Mouse (Mus musculus) MEL (cell line): ENCODE results near the gene Rgs13. TPM values are rescaled to one million over a fixed set of nuclear protein-coding genes. Genes with fewer than 3 reads are reported as not detected.

Source experiments
- DNase-seq: peaks from one replicate; pipeline ENCODE4 v3.0.0; 2011; ENCODE audit warnings: low read depth, low spot score
- H3K27ac ChIP-seq: 2 replicates; pipeline ENCODE4 v1.5.1; 2012; ENCODE audit warnings: low read depth, mild to moderate bottlenecking, control low read depth, low read length, moderate library complexity; ENCODE audit not compliant: control insufficient read depth
- H3K27me3 ChIP-seq, 2 experiments: fragments of 150-350 bp in 1 of 2; sonication (generic) in 1 of 2; 2 replicates each; pipeline ENCODE4 v1.6.1; 2012; ENCODE audit warnings: low read length in 2 of 2, mild to moderate bottlenecking in 2 of 2, improper control_type of control experiment in 1 of 2, moderate library complexity in 1 of 2; ENCODE audit not compliant: insufficient read depth in 2 of 2, control insufficient read depth in 1 of 2
- H3K36me3 ChIP-seq, 2 experiments: 2 replicates each; pipeline ENCODE4 v1.6.1; 2012 to 2014; ENCODE audit warnings: low read length in 2 of 2, improper control_type of control experiment in 1 of 2, inconsistent platforms in 1 of 2, mild to moderate bottlenecking in 1 of 2; ENCODE audit not compliant: insufficient read depth in 2 of 2, control insufficient read depth in 1 of 2
- H3K4me1 ChIP-seq, 2 experiments: fragments of 150-350 bp in 1 of 2; sonication (generic) in 1 of 2; 2 replicates each; pipeline ENCODE4 v1.6.1; 2012; ENCODE audit warnings: low read length in 2 of 2, improper control_type of control experiment in 1 of 2, mild to moderate bottlenecking in 1 of 2; ENCODE audit not compliant: insufficient read depth in 2 of 2, control insufficient read depth in 1 of 2
- H3K4me3 ChIP-seq, 2 experiments: fragments of 150-350 bp in 1 of 2; sonication (generic) in 1 of 2; 2 replicates each; pipeline ENCODE4 v1.5.1; 2012; ENCODE audit warnings: low read depth in 2 of 2, low read length in 2 of 2, mild to moderate bottlenecking in 2 of 2, moderate library complexity in 2 of 2, control low read depth in 1 of 2, improper control_type of control experiment in 1 of 2; ENCODE audit not compliant: control insufficient read depth in 1 of 2, insufficient read depth in 1 of 2
- H3K79me2 ChIP-seq: 2 replicates; pipeline ENCODE4 v1.6.1; 2012; ENCODE audit warnings: mild to moderate bottlenecking, low read length, moderate library complexity; ENCODE audit not compliant: control insufficient read depth, poor library complexity, insufficient read depth
- H3K9ac ChIP-seq: 2 replicates; pipeline ENCODE4 v1.6.1; 2012; ENCODE audit warnings: low read depth, mild to moderate bottlenecking, control low read depth, low read length, moderate library complexity; ENCODE audit not compliant: control insufficient read depth, poor library complexity, severe bottlenecking
- H3K9me3 ChIP-seq: fragments of 150-350 bp; sonication (generic); replicated peaks from 2 replicates; pipeline ENCODE4 v1.6.1; 2012; ENCODE audit warnings: mild to moderate bottlenecking, low read length, improper control_type of control experiment, moderate library complexity; ENCODE audit not compliant: insufficient read depth
- BHLHE40 ChIP-seq: IDR thresholded peaks from 2 replicates; pipeline ENCODE4 v1.6.1; 2012; ENCODE audit warnings: low read depth, mild to moderate bottlenecking, inconsistent platforms, low read length, improper control_type of control experiment, borderline replicate concordance
- CHD2 ChIP-seq: IDR thresholded peaks from 2 replicates; pipeline ENCODE4 v1.6.1; 2011; ENCODE audit warnings: low read length, improper control_type of control experiment
- CTCF ChIP-seq, 3 experiments: IDR thresholded peaks in 2 of 3; conservative IDR thresholded peaks in 1 of 3; 2 replicates each; pipeline ENCODE4 v1.5.1; 2011 to 2012; ENCODE audit warnings: low read length in 3 of 3, low read depth in 2 of 3, mild to moderate bottlenecking in 2 of 3, improper control_type of control experiment in 1 of 3, inconsistent platforms in 1 of 3, mixed read lengths in 1 of 3, moderate library complexity in 1 of 3; ENCODE audit not compliant: control insufficient read depth in 1 of 3, insufficient read depth in 1 of 3, poor library complexity in 1 of 3, severe bottlenecking in 1 of 3
- E2F4 ChIP-seq: IDR thresholded peaks from 2 replicates; pipeline ENCODE4 v1.6.1; 2011; ENCODE audit warnings: low read depth, low read length, improper control_type of control experiment, borderline replicate concordance
- ELF1 ChIP-seq: IDR thresholded peaks from 2 replicates; pipeline ENCODE4 v1.6.1; 2014; ENCODE audit warnings: low read depth, mild to moderate bottlenecking, inconsistent platforms, low read length, improper control_type of control experiment, moderate library complexity
- EP300 ChIP-seq, 2 experiments: IDR thresholded peaks; 2 replicates each; pipeline ENCODE4 v1.6.1; 2011; ENCODE audit warnings: improper control_type of control experiment in 2 of 2, low read length in 2 of 2, low read depth in 1 of 2, mild to moderate bottlenecking in 1 of 2
- ETS1 ChIP-seq: IDR thresholded peaks from 2 replicates; pipeline ENCODE4 v1.6.1; 2012; ENCODE audit warnings: low read depth, mild to moderate bottlenecking, inconsistent platforms, low read length, improper control_type of control experiment, moderate library complexity
- HCFC1 ChIP-seq: IDR thresholded peaks from 2 replicates; pipeline ENCODE4 v1.6.1; 2012; ENCODE audit warnings: low read depth, mild to moderate bottlenecking, inconsistent platforms, low read length, improper control_type of control experiment, moderate library complexity
- JUND ChIP-seq: IDR thresholded peaks from 2 replicates; pipeline ENCODE4 v1.6.1; 2011; ENCODE audit warnings: low read depth, mild to moderate bottlenecking, improper control_type of control experiment, low read length
- MAFK ChIP-seq: IDR thresholded peaks from 2 replicates; pipeline ENCODE4 v1.6.1; 2011; ENCODE audit warnings: low read depth, mild to moderate bottlenecking, low read length, improper control_type of control experiment, borderline replicate concordance
- MAX ChIP-seq: IDR thresholded peaks from 2 replicates; pipeline ENCODE4 v1.6.1; 2011; ENCODE audit warnings: low read length, improper control_type of control experiment
- MAZ ChIP-seq: IDR thresholded peaks from 2 replicates; pipeline ENCODE4 v1.6.1; 2012; ENCODE audit warnings: low read depth, mild to moderate bottlenecking, inconsistent platforms, low read length, improper control_type of control experiment
- MEF2A ChIP-seq: IDR thresholded peaks from 2 replicates; pipeline ENCODE4 v1.6.1; 2014; ENCODE audit warnings: low read depth, mild to moderate bottlenecking, inconsistent platforms, low read length, improper control_type of control experiment; ENCODE audit not compliant: poor library complexity, insufficient replicate concordance, severe bottlenecking; ENCODE audit errors: extremely low read depth
- MXI1 ChIP-seq: IDR thresholded peaks from 2 replicates; pipeline ENCODE4 v1.6.1; 2011; ENCODE audit warnings: mild to moderate bottlenecking, low read depth, low read length, improper control_type of control experiment
- NELFE ChIP-seq: IDR thresholded peaks from 2 replicates; pipeline ENCODE4 v1.6.1; 2011; ENCODE audit warnings: low read depth, low read length, improper control_type of control experiment
- POLR2AphosphoS2 ChIP-seq: IDR thresholded peaks from 2 replicates; pipeline ENCODE4 v1.6.1; 2011; ENCODE audit warnings: low read length, improper control_type of control experiment
- POLR2AphosphoS5 ChIP-seq: IDR thresholded peaks from 2 replicates; pipeline ENCODE4 v1.6.1; 2012; ENCODE audit warnings: low read depth, borderline replicate concordance, mild to moderate bottlenecking, inconsistent platforms, low read length, moderate library complexity, mixed read lengths
- UBTF ChIP-seq: IDR thresholded peaks from 2 replicates; pipeline ENCODE4 v1.6.1; 2012; ENCODE audit warnings: low read depth, mild to moderate bottlenecking, inconsistent platforms, low read length, improper control_type of control experiment, moderate library complexity, borderline replicate concordance; ENCODE audit not compliant: insufficient read depth
- USF1 ChIP-seq: IDR thresholded peaks from 2 replicates; pipeline ENCODE4 v1.6.1; 2014; ENCODE audit warnings: low read depth, mild to moderate bottlenecking, inconsistent platforms, low read length, improper control_type of control experiment, moderate library complexity
- ZC3H11A ChIP-seq: IDR thresholded peaks from 2 replicates; pipeline ENCODE4 v1.6.1; 2012; ENCODE audit warnings: low read depth, mild to moderate bottlenecking, inconsistent platforms, low read length, improper control_type of control experiment
- ZNF384 ChIP-seq: IDR thresholded peaks from 2 replicates; pipeline ENCODE4 v1.6.1; 2012; ENCODE audit warnings: low read depth, mild to moderate bottlenecking, inconsistent platforms, low read length, improper control_type of control experiment
- polyA plus RNA-seq, 2 experiments: library from polyadenylated mRNA; stranded (reverse) in 1 of 2; unstranded in 1 of 2; fragments of >175 nt in 1 of 2; fragments of >200 nt in 1 of 2; gene quantifications; 2 replicates each; pipeline versions ENCODE4 v1.2.1 to v1.2.4; 2012; ENCODE audit warnings: low replicate concordance in 2 of 2, low read depth in 1 of 2; ENCODE audit not compliant: insufficient read length in 2 of 2, insufficient read depth in 1 of 2, missing spikeins in 1 of 2
- total RNA-seq: library from RNA; depleted of rRNA; stranded (reverse); fragments of 300-350 nt; gene quantifications from 2 replicates; pipeline ENCODE4 v1.2.3, GENCODE M21; 2012

Gene Rgs13
- total and polyA plus RNA-seq, 3 experiments, result not detected

GRCm38 (mm10) chr1:144204766-144205165 is 27.6 kb upstream of the Rgs13 start:
- no peak for DNase-seq
- Histone ChIP-seq H3K79me2 (no peaks in the 10 kb centered on the region), H3K9ac (no peak overlapping the region), H3K4me3 (no peak overlapping the region), H3K27me3 (no peaks in the 10 kb centered on the region), H3K27ac (no peak overlapping the region), H3K36me3 (peaks cover 0 to 7% of the 10 kb centered on the region in 2 experiments; a peak in 2 of 4 replicates), H3K4me1 (no peaks in the 10 kb centered on the region; a peak in 1 of 4 replicates), H3K9me3 (no peaks in the 10 kb centered on the region)
- TF ChIP-seq MAFK (no peak), ELF1 (no peak), HCFC1 (no peak), E2F4 (no peak), ZC3H11A (no peak)

- Histone ChIP-seq H3K36me3 (peaks cover 0 to 10% of the 10 kb centered on the region in 2 experiments; a peak in 2 of 4 replicates), H3K9ac (no peak overlapping the region), H3K9me3 (no peaks in the 10 kb centered on the region), H3K4me1 (no peaks in the 10 kb centered on the region; a peak in 1 of 4 replicates), H3K27me3 (no peaks in the 10 kb centered on the region), H3K27ac (no peak overlapping the region), H3K4me3 (no peak overlapping the region), H3K79me2 (no peaks in the 10 kb centered on the region)
- peak; percentile 27 for DNase-seq
- TF ChIP-seq ETS1 (no peak), CTCF (IDR thresholded peaks at IDR 0.05 in 2 of 3, conservative IDR thresholded peaks at IDR 0.05 in 1 of 3; ENCODE audit: control insufficient read depth in 1 of 3, insufficient read depth in 1 of 3, low read depth in 2 of 3, low read length in 3 of 3, poor library complexity in 1 of 3, severe bottlenecking in 1 of 3) (no peak), POLR2AphosphoS2 (no peak), MAZ (no peak), MXI1 (no peak), CHD2 (no peak), JUND (no peak), ZNF384 (no peak), UBTF (no peak)
These were observed 25.8 kb upstream of the Rgs13 start for GRCm38 (mm10) chr1:144202939-144203338.

GRCm38 (mm10) chr1:144200496-144200895 is 23.3 kb upstream of the Rgs13 start:
- H3K4me3 ChIP-seq, result no peak overlapping the region
- peak; percentile 41 for DNase-seq
- H3K36me3 ChIP-seq, result peaks cover 0 to 10% of the 10 kb centered on the region in 2 experiments; a peak in 2 of 4 replicates
- H3K4me1 ChIP-seq, result no peaks in the 10 kb centered on the region; a peak in 1 of 4 replicates
- no peak overlapping the region for H3K9ac ChIP-seq
- no peaks in the 10 kb centered on the region for H3K27me3 ChIP-seq
- no peak overlapping the region for H3K27ac ChIP-seq
- H3K79me2 ChIP-seq, result no peaks in the 10 kb centered on the region
- no peaks in the 10 kb centered on the region for H3K9me3 ChIP-seq
- TF ChIP-seq POLR2AphosphoS5 (no peak), BHLHE40 (peak; percentile 89), MAX (no peak), USF1 (peak; percentile 38; the same call in 1 of the 2 replicates), ETS1 (peak; percentile 84), EP300 (IDR thresholded peaks at IDR 0.05; ENCODE audit: low read depth in 1 of 2, low read length in 2 of 2) (peak in 1 of 2 experiments; percentile 34; a peak in 1 of 4 replicates), MEF2A (peak; percentile 92; the same call in 1 of the 2 replicates), MAZ (no peak), NELFE (no peak)
